Mouse (Mus musculus) testis, adult 2 months (tissue): ENCODE measurements around the gene Plcb3. TPM values are rescaled to one million over a fixed set of nuclear protein-coding genes. Genes with fewer than 3 reads are reported as not detected.

Experiments
- H3K27ac ChIP-seq: fragments of 200-500 bp; 2 replicates; pipeline ENCODE4 v1.5.1; 2012; ENCODE audit warnings: low read depth, low read length; ENCODE audit not compliant: control insufficient read depth, insufficient read depth
- H3K27me3 ChIP-seq: fragments of 200-500 bp; 2 replicates; pipeline ENCODE4 v1.6.1; 2012; ENCODE audit warnings: mild to moderate bottlenecking, low read length, moderate library complexity; ENCODE audit not compliant: control insufficient read depth, insufficient read depth
- H3K36me3 ChIP-seq: fragments of 200-500 bp; 2 replicates; pipeline ENCODE4 v1.6.1; 2012; ENCODE audit warnings: mild to moderate bottlenecking, low read length; ENCODE audit not compliant: control insufficient read depth, insufficient read depth
- H3K4me1 ChIP-seq: fragments of 200-500 bp; 2 replicates; pipeline ENCODE4 v1.6.1; 2012; ENCODE audit warnings: low read length; ENCODE audit not compliant: control insufficient read depth, insufficient read depth
- H3K4me3 ChIP-seq: fragments of 200-500 bp; 2 replicates; pipeline ENCODE4 v1.5.1; 2012; ENCODE audit warnings: low read depth, mild to moderate bottlenecking, low read length, moderate library complexity, mixed read lengths; ENCODE audit not compliant: control insufficient read depth
- CTCF ChIP-seq: fragments of 200-500 bp; IDR thresholded peaks from 2 replicates; pipeline ENCODE4 v1.5.1; 2012; ENCODE audit warnings: low read depth, mild to moderate bottlenecking, inconsistent platforms, low read length, moderate library complexity; ENCODE audit not compliant: control insufficient read depth, insufficient read depth, insufficient replicate concordance
- POLR2A ChIP-seq: fragments of 200-500 bp; IDR thresholded peaks from 2 replicates; pipeline ENCODE4 v1.6.1; 2012; ENCODE audit warnings: low read depth, mild to moderate bottlenecking, inconsistent platforms, low read length, moderate library complexity; ENCODE audit not compliant: control insufficient read depth
- polyA plus RNA-seq: library from polyadenylated mRNA; depleted of rRNA; stranded (reverse); fragments of >200 nt; gene quantifications from 2 replicates; pipeline ENCODE4 v1.2.3, GENCODE M21; 2012

The Plcb3 gene
- polyA plus RNA-seq, 1 experiment, result 13.9 TPM

GRCm38 (mm10) chr19:6973581-6974190 lies 2.6 kb downstream of the Plcb3 start:
- Histone ChIP-seq H3K27ac (no peak overlapping the region), H3K4me1 (peaks cover 29% of the 10 kb centered on the region), H3K36me3 (no peaks in the 10 kb centered on the region), H3K27me3 (no peaks in the 10 kb centered on the region), H3K4me3 (peak overlapping the region; percentile 89)
- TF ChIP-seq CTCF (no peak), POLR2A (no peak)

DNA sequence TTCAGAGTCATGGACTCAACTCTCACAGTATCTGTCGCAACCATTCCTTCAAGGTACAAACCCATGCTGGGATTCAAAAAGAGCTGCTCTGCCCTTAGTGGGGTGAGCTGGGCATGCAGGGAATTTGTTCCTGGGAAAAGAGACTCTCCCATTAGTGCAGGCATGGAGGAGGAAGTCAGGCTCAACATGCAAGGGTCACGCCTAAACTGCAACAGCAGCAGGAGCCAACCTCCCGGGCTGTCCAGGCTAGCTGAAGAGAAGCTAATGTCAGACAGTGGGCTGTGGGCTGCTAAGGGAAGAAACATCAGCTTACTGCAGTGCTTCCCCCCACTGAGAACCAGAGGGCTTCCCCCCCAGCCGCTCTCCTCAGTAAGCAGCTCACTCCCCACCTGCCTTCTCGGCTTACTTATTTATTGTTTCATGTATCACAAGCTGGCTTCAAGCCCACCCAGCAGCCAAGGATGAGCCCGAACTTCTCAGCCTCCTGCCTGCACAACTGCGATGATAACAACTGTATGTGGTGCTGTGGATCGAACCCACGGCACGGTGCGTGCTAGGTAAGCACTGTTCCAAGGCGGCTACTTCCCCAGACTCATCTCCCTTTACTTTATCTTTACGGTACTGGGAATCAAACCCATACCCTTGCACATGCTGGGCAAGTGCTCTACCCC lies 3.9 kb downstream of the Plcb3 start:
- Histone ChIP-seq H3K4me1 (peaks cover 31% of the 10 kb centered on the region), H3K27ac (no peak overlapping the region), H3K4me3 (no peak overlapping the region), H3K27me3 (no peaks in the 10 kb centered on the region), H3K36me3 (no peaks in the 10 kb centered on the region)
- no peak for TF ChIP-seq CTCF
- no peak for TF ChIP-seq POLR2A

- Histone ChIP-seq H3K4me1 (peaks cover 31% of the 10 kb centered on the region), H3K4me3 (no peak overlapping the region), H3K36me3 (no peaks in the 10 kb centered on the region), H3K27ac (no peak overlapping the region), H3K27me3 (no peaks in the 10 kb centered on the region)
- TF ChIP-seq POLR2A (no peak), CTCF (no peak)
These were observed 4.6 kb downstream of the Plcb3 start for GRCm38 (mm10) chr19:6971644-6972043.

GRCm38 (mm10) chr19:6970460-6971085 lies 5.7 kb downstream of the Plcb3 start:
- Histone ChIP-seq H3K27me3 (no peaks in the 10 kb centered on the region), H3K4me1 (peaks cover 24% of the 10 kb centered on the region), H3K4me3 (no peak overlapping the region; the same call in 1 of the 2 replicates), H3K36me3 (no peaks in the 10 kb centered on the region), H3K27ac (no peak overlapping the region)
- TF ChIP-seq CTCF (no peak), POLR2A (no peak)

DNA sequence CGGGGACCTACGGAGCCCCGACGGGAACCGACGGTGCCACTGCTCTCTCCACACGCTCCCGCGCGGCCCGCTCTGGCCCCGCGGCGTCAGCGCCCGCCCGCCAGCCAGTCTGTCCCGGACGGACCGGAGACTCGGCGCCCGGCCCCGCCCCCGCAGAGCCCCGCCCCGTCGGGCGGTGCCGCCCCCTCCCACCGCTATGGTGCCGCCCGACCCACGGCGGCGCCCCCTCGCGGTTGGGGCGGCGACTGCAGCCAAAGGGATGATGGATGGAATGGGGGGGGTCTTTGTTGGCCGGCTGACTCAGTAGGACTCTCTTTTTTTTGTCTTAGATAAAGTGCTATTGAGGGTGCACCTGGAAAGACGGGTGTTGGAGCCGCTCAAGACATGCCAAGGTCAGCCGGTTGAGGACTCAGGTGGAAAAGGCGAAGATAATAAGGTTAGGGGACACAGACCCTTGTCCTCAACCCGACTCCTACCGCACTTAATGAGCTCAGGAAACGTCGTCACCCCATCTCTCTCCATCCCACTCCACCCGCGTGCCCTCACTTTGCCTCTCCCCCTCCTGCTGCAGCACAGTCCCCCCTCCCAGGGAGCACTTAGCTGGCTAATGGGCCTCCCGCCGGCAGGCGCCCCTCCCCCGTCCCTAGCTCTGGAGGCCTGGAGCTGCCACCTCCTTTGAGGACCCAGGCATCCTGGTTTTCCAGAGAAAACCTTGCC lies 6.4 kb downstream of the Plcb3 start:
- Histone ChIP-seq H3K4me3 (peak overlapping the region; percentile 82), H3K4me1 (peaks cover 24% of the 10 kb centered on the region), H3K36me3 (no peaks in the 10 kb centered on the region), H3K27ac (no peak overlapping the region), H3K27me3 (no peaks in the 10 kb centered on the region)
- TF ChIP-seq CTCF (peak; percentile 70), POLR2A (no peak)

DNA sequence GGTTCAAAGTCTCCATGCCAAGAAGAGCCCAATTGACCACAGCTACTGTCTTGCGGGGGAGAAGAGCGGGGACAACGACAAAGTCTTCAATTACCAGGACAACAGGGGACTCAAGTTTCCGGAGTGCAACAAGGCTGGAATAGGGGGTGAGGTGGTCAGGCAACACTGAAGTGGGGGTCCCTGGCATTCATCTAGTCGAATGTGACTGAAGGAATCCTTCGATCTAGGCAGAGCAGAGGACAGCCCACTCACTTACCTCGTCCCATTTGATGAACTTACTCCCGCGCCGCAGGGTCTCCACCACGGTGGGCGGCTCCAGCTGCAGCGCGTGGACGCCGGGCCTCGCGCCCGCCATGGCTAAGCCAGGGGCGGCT lies 7.0 kb downstream of the Plcb3 start:
- Histone ChIP-seq H3K4me3 (peak overlapping the region; percentile 82), H3K4me1 (peaks cover 24% of the 10 kb centered on the region), H3K27me3 (no peaks in the 10 kb centered on the region), H3K36me3 (no peaks in the 10 kb centered on the region), H3K27ac (no peak overlapping the region)
- TF ChIP-seq CTCF (no peak), POLR2A (no peak)

DNA sequence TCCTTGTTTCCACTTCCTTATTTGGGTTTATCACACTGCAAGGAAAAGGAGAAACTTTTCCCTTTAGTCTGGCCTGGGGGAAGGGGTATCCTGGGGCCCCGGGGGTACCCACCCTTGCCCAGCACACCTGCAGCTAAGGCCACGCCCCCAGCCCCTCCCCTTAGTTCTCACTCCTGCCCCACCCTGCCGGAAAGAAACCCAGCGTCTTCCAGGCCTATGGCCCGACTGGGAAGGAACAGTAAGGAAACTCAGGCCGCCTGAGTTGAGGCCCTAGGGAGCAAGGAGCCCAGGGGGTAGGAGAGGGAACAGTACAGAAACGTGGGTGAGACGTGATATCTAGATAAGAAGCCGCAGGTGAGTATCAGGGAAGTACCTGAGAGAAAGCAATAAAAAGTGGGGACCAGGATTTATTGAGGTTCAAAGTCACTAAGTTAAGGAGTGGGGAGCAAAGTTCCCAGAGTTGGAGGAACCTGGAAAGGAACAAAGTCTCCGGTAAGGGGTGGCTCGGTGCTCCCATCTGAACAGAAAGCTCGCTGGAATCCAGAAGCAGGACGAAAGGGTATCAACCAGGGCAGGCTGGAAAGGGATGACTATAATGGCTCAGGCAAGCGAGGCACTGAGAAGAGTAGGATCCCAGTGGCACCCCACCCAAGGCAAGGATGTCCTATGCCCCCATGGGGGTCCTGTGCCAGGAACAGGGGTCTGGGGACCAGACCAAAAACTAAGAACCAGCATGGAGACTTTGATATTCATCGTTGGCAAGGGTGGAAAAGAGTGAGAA lies 7.6 kb downstream of the Plcb3 start:
- peak overlapping the region; percentile 82 for H3K4me3 ChIP-seq
- no peak overlapping the region for H3K27ac ChIP-seq
- H3K36me3 ChIP-seq, result no peaks in the 10 kb centered on the region
- H3K4me1 ChIP-seq, result peaks cover 24% of the 10 kb centered on the region
- TF ChIP-seq POLR2A (no peak), CTCF (no peak)
- no peaks in the 10 kb centered on the region for H3K27me3 ChIP-seq
